Mouse (Mus musculus): ENCODE results near the gene Bckdk. TPM values are rescaled to one million over a fixed set of nuclear protein-coding genes. Genes with fewer than 3 reads are reported as not detected.

The Bckdk gene
- polyA plus RNA-seq, 1 experiment from 2014 or later, result 51.5 TPM

GRCm38 (mm10) chr7:127952864-127953581 is 49.1 kb downstream of the Bckdk start:
- ATAC-seq (ENCODE audit: insufficient read depth), result no peak
- Histone ChIP-seq H3K27me3 (peaks cover 17% of the 10 kb centered on the region; the same call in 1 of the 2 replicates), H3K4me3 (replicated peaks) (no peak overlapping the region), H3K36me3 (replicated peaks) (no peaks in the 10 kb centered on the region), H3K9me3 (replicated peaks) (no peaks in the 10 kb centered on the region), H3K4me1 (replicated peaks) (no peaks in the 10 kb centered on the region), H3K9ac (no peak overlapping the region), H3K4me2 (no peak overlapping the region), H3K27ac (replicated peaks) (no peak overlapping the region)
- 21% methylated on average over 13 of the region's 13 CpGs for WGBS (ENCODE audit: insufficient replicate concordance)

DNA sequence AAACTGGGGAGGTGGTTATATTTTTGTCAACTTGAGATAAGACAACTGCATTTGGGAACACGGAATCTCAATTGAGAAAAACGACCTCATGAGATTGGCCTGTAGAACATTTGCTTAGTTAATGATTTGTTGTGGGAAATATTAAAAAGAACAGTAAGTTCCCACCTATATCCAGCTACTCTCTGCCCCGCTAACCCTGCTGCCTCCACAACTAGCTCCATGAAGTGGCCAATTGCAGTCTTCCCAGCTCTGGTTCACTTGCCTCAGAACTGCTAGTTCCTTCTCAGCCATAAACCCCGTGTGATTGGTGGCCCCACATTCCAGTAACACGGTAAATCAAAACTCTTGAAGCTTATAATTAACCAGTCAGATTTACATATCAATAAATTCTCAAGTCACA is 55.5 kb downstream of the Bckdk start:
- WGBS (ENCODE audit: insufficient replicate concordance), result 48% methylated on average over 5 of the region's 5 CpGs
- H3K27ac ChIP-seq (replicated peaks), result no peak overlapping the region
- no peak overlapping the region for H3K4me2 ChIP-seq
- no peaks in the 10 kb centered on the region for H3K36me3 ChIP-seq (replicated peaks)
- ATAC-seq (ENCODE audit: insufficient read depth), result no peak
- H3K4me1 ChIP-seq (replicated peaks), result no peaks in the 10 kb centered on the region
- H3K4me3 ChIP-seq (replicated peaks), result no peak overlapping the region
- no peaks in the 10 kb centered on the region for H3K9me3 ChIP-seq (replicated peaks)
- no peaks in the 10 kb centered on the region for H3K27me3 ChIP-seq
- no peak overlapping the region for H3K9ac ChIP-seq

Other genes starting within 250 kb of the Bckdk start
- gene Bcl7c, start 195.1 kb upstream of the Bckdk start, polyA plus RNA-seq (2015; fragmentation: Nextera tagmentation; extraction: Ambion mirVana), result 22.9 and 23.7 TPM in 2 replicates
- gene Ctf1, start 191.3 kb upstream of the Bckdk start, polyA plus RNA-seq (2015; fragmentation: Nextera tagmentation; extraction: Ambion mirVana), result 2.7 and 2.8 TPM in 2 replicates
- 0.06 and 0.10 TPM in 2 replicates for gene Ctf2, start 171.9 kb upstream of the Bckdk start, polyA plus RNA-seq (2015; fragmentation: Nextera tagmentation; extraction: Ambion mirVana)
- gene Fbxl19, start 159.5 kb upstream of the Bckdk start, polyA plus RNA-seq (2015; fragmentation: Nextera tagmentation; extraction: Ambion mirVana), result 2.8 and 2.9 TPM in 2 replicates
- gene Orai3, start 134.3 kb upstream of the Bckdk start, polyA plus RNA-seq (2015; fragmentation: Nextera tagmentation; extraction: Ambion mirVana), result 11.0 and 13.1 TPM in 2 replicates
- 9.2 and 9.3 TPM in 2 replicates for gene Setd1a, start 127.4 kb upstream of the Bckdk start, polyA plus RNA-seq (2015; fragmentation: Nextera tagmentation; extraction: Ambion mirVana)
- not detected in 2 replicates for gene Gm49388, start 118.5 kb upstream of the Bckdk start, polyA plus RNA-seq (2015; fragmentation: Nextera tagmentation; extraction: Ambion mirVana)
- gene Hsd3b7, start 103.5 kb upstream of the Bckdk start, polyA plus RNA-seq (2015; fragmentation: Nextera tagmentation; extraction: Ambion mirVana), result 55.9 and 75.3 TPM in 2 replicates
- gene Stx4a, start 79.8 kb upstream of the Bckdk start, polyA plus RNA-seq (2015; fragmentation: Nextera tagmentation; extraction: Ambion mirVana), result 14.6 and 14.9 TPM in 2 replicates
- 0.43 and 0.44 TPM in 2 replicates for gene Stx1b, start 79.5 kb upstream of the Bckdk start, polyA plus RNA-seq (2015; fragmentation: Nextera tagmentation; extraction: Ambion mirVana)
- 3.8 and 5.0 TPM in 2 replicates for gene Zfp646, start 27.9 kb upstream of the Bckdk start, polyA plus RNA-seq (2015; fragmentation: Nextera tagmentation; extraction: Ambion mirVana)
- gene Zfp668, start 27.3 kb upstream of the Bckdk start, polyA plus RNA-seq (2015; fragmentation: Nextera tagmentation; extraction: Ambion mirVana), result 5.7 and 6.8 TPM in 2 replicates
- 0.21 and 0.46 TPM in 2 replicates for gene Prss53, start 13.1 kb upstream of the Bckdk start, polyA plus RNA-seq (2015; fragmentation: Nextera tagmentation; extraction: Ambion mirVana)
- not detected in 2 replicates for gene Gm21974, start 8.6 kb upstream of the Bckdk start, polyA plus RNA-seq (2015; fragmentation: Nextera tagmentation; extraction: Ambion mirVana)
- gene Vkorc1, start 8.5 kb upstream of the Bckdk start, polyA plus RNA-seq (2015; fragmentation: Nextera tagmentation; extraction: Ambion mirVana), result 122 and 141 TPM in 2 replicates
- 15.0 TPM in 2 replicates for gene Kat8, start 8.4 kb downstream of the Bckdk start, polyA plus RNA-seq (2015; fragmentation: Nextera tagmentation; extraction: Ambion mirVana)
- gene Prss8, start 26.0 kb downstream of the Bckdk start, polyA plus RNA-seq (2015; fragmentation: Nextera tagmentation; extraction: Ambion mirVana), result 13.9 and 17.4 TPM in 2 replicates
- gene Prss36, start 42.6 kb downstream of the Bckdk start, polyA plus RNA-seq (2015; fragmentation: Nextera tagmentation; extraction: Ambion mirVana), result 2.7 and 3.3 TPM in 2 replicates
- 120 and 123 TPM in 2 replicates for gene Fus, start 63.4 kb downstream of the Bckdk start, polyA plus RNA-seq (2015; fragmentation: Nextera tagmentation; extraction: Ambion mirVana)
- gene Pycard, start 89.8 kb downstream of the Bckdk start, polyA plus RNA-seq (2015; fragmentation: Nextera tagmentation; extraction: Ambion mirVana), result 24.9 and 29.1 TPM in 2 replicates
- 0.25 and 0.38 TPM in 2 replicates for gene Trim72, start 99.9 kb downstream of the Bckdk start, polyA plus RNA-seq (2015; fragmentation: Nextera tagmentation; extraction: Ambion mirVana)
- gene Itgam, start 158.6 kb downstream of the Bckdk start, polyA plus RNA-seq (2015; fragmentation: Nextera tagmentation; extraction: Ambion mirVana), result 6.0 TPM in 2 replicates
- 0.20 TPM in 1 of 2 replicates, not detected in the other for gene Gm49368, start 158.6 kb downstream of the Bckdk start, polyA plus RNA-seq (2015; fragmentation: Nextera tagmentation; extraction: Ambion mirVana)
- gene Itgax, start 225.5 kb downstream of the Bckdk start, polyA plus RNA-seq (2015; fragmentation: Nextera tagmentation; extraction: Ambion mirVana), result 0.13 and 0.21 TPM in 2 replicates